Mouse (Mus musculus) heart, adult 2 months (tissue): ENCODE data around the gene Btbd17.

ENCODE experiments used
- CTCF ChIP-seq: fragments of 200-600 bp; IDR thresholded peaks from 2 replicates; pipeline ENCODE4 v1.8.1; 2022; ENCODE audit warnings: antibody characterized with exemption, mild to moderate bottlenecking, moderate library complexity
- EP300 ChIP-seq: fragments of 200-500 bp; IDR thresholded peaks from 2 replicates; pipeline ENCODE4 v1.6.1; 2011; ENCODE audit warnings: low read depth, low read length, control low read depth; ENCODE audit not compliant: insufficient read depth

- TF ChIP-seq CTCF: no peak
- TF ChIP-seq EP300: no peak
Observed at GRCm38 (mm10) chr11:114798624-114799023, 2.9 kb upstream of the Btbd17 start, which contains the start of gene Gpr142.
